17 mouse cellular contexts compared by ENCODE assay signal in the genomic region with DNA sequence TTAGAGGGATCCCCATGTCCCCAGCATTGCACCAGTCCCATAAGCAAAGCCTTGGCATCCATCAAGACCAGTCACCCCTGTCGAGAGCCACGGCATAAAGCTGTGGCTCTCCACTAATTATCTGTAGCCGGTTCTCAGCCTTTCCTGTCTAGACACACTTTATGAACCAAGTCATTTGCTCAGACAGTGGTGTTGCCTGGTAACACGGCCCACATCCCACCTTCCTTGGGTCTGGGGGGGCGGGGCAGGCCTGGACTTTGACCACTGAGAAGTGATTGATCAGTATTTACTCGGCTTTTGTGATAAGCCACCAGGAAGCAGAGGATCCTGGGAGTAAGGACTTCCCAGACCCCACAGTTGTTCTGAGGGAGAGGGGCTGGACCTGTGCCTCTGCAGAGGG. TPM values are rescaled to one million over a fixed set of nuclear protein-coding genes. Genes with fewer than 3 reads are reported as not detected.
"Had no signal": no experiment of that assay in that cellular context is flagged by ENCODE, and none has a peak within 500 bp of the region (broad histone marks: within the 10 kb centered on the region; RNA-seq: fewer than 3 reads in every experiment).

No protein-coding gene starts in this region.

- H3K4me1 ChIP-seq: limb, embryonic 13.5 days had no signal

- H3K4me2 ChIP-seq: limb, embryonic 13.5 days; lung, embryonic 14.5 days; midbrain, embryonic 11.5 days; midbrain, embryonic 15.5 days had no signal

- H3K9me3 ChIP-seq: limb, embryonic 13.5 days; midbrain, embryonic 15.5 days had no signal

- H3K27me3 ChIP-seq: midbrain, embryonic 15.5 days had no signal

- H3K36me3 ChIP-seq: limb, embryonic 13.5 days; midbrain, embryonic 15.5 days had no signal

- H3K9ac ChIP-seq: limb, embryonic 13.5 days; liver, embryonic 14.5 days; lung, embryonic 14.5 days; midbrain, embryonic 15.5 days had no signal

- H3K4me3 ChIP-seq: limb, embryonic 13.5 days; megakaryocyte, embryonic 14.5 days; midbrain, embryonic 15.5 days had no signal

- ATAC-seq: hindbrain, postnatal 0 days; midbrain, embryonic 15.5 days had no signal

- DNase-seq: kidney, adult 11 months; kidney, adult 9 months; kidney, postnatal 10 days; left cerebral cortex, postnatal 4 days; lung, embryonic 14.5 days; lung, postnatal 14 days; right cerebral cortex, adult 18-20 months; right cerebral cortex, postnatal 25 days; thymus, postnatal 4 days had no signal

- H3K27ac ChIP-seq: hindbrain, postnatal 0 days; limb, embryonic 13.5 days; liver, embryonic 14.5 days; macrophage; midbrain, embryonic 15.5 days had no signal

RNA-seq across cellular contexts. Expression of a gene that starts 8.4 kb away (rescaled TPM):
- polyA plus RNA-seq: macrophage had no signal

RNA-seq across cellular contexts. Expression of a gene that starts 49.8 kb away (rescaled TPM):
- total RNA-seq: monocyte, adult 5-6 weeks had no signal
